In the genomic region with DNA sequence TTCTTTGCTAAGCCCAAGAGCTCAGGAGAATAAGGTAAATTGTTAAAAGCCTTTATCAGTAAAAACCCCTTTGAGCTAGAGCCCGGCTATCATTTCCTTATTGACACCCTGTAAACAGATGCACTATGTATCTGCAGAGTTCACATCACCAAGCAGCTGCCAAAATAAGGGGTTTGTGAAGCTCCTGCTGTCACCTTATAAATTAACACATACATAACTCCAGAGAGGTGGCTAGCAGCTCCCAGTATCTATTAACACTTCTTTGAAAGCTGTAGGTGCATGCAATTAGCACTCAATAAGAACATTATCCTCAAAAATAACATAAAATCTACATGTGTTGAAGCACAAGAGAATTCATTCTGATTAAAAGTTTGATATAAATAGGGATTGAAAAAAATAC, we compare ENCODE assay signal across 19 mouse cellular contexts.
"Had no signal": no experiment of that assay in that cellular context is flagged by ENCODE, and none has a peak within 500 bp of the region (broad histone marks: within the 10 kb centered on the region; RNA-seq: fewer than 3 reads in every experiment).

No protein-coding gene starts in this region.

- H3K9me3 ChIP-seq: midbrain, embryonic 10.5 days; midbrain, embryonic 12.5 days; neural tube, embryonic 13.5 days; neural tube, embryonic 15.5 days had no signal

- H3K27ac ChIP-seq: midbrain, embryonic 10.5 days; midbrain, embryonic 12.5 days; neural tube, embryonic 13.5 days; neural tube, embryonic 15.5 days had no signal

- DNase-seq: lung, adult 18-20 months; lung, embryonic 14.5 days; lung, postnatal 10 days; lung, postnatal 4 days; midbrain, embryonic 14.5 days; retina, postnatal 1 day; right cerebral cortex, adult 18-20 months; right cerebral cortex, postnatal 25 days; right cerebral cortex, postnatal 4 days; spleen, adult 18-20 months; thymus, adult 18-20 months; thymus, postnatal 14 days; thymus, postnatal 36 days had no signal

- H3K4me1 ChIP-seq: midbrain, embryonic 10.5 days; neural tube, embryonic 13.5 days; neural tube, embryonic 15.5 days had no signal

- H3K4me3 ChIP-seq: midbrain, embryonic 10.5 days; midbrain, embryonic 12.5 days; myocyte; neural tube, embryonic 13.5 days; neural tube, embryonic 15.5 days had no signal

- H3K27me3 ChIP-seq: midbrain, embryonic 12.5 days; neural tube, embryonic 13.5 days; neural tube, embryonic 15.5 days had no signal

- H3K36me3 ChIP-seq: midbrain, embryonic 10.5 days; midbrain, embryonic 12.5 days; neural tube, embryonic 13.5 days; neural tube, embryonic 15.5 days had no signal

- H3K9ac ChIP-seq: lung, embryonic 14.5 days; midbrain, embryonic 12.5 days; neural tube, embryonic 13.5 days; neural tube, embryonic 15.5 days had no signal

- H3K4me2 ChIP-seq: lung, embryonic 14.5 days; midbrain, embryonic 12.5 days; neural tube, embryonic 13.5 days; neural tube, embryonic 15.5 days had no signal

- ATAC-seq: midbrain, embryonic 16.5 days had no signal
